Mouse (Mus musculus) hindbrain, embryonic 12.5 days (tissue): ENCODE measurements around the gene AL607142.1. TPM values are rescaled to one million over a fixed set of nuclear protein-coding genes. Genes with fewer than 3 reads are reported as not detected.

Experiments used
- ATAC-seq: fragments of 200-750 bp; cut with Nextera tagmentation; 2 replicates; pipeline ENCODE4 v1.8.0; 2017; ENCODE audit warnings: moderate TSS enrichment; ENCODE audit not compliant: low FRiP score
- H3K27ac ChIP-seq: fragments of 300-500 bp; sonication (generic); 2 replicates; pipeline ENCODE4 v1.5.1; 2016; ENCODE audit warnings: mild to moderate bottlenecking
- H3K27me3 ChIP-seq: fragments of 300-500 bp; sonication (generic); 2 replicates; pipeline ENCODE4 v1.6.1; 2016; ENCODE audit warnings: mild to moderate bottlenecking
- H3K36me3 ChIP-seq: fragments of 300-500 bp; sonication (generic); 2 replicates; pipeline ENCODE4 v1.6.1; 2016; ENCODE audit warnings: mild to moderate bottlenecking
- H3K4me1 ChIP-seq: fragments of 300-500 bp; sonication (generic); 2 replicates; pipeline ENCODE4 v1.6.1; 2016
- H3K4me2 ChIP-seq: fragments of 300-500 bp; sonication (generic); replicated peaks from 2 replicates; pipeline ENCODE4 v1.6.1; 2016; ENCODE audit warnings: mild to moderate bottlenecking
- H3K4me3 ChIP-seq: fragments of 300-500 bp; sonication (generic); 2 replicates; pipeline ENCODE4 v1.5.1; 2016; ENCODE audit warnings: mild to moderate bottlenecking
- H3K9ac ChIP-seq: fragments of 300-500 bp; sonication (generic); 2 replicates; pipeline ENCODE4 v1.6.1; 2016; ENCODE audit warnings: mild to moderate bottlenecking, moderate library complexity
- H3K9me3 ChIP-seq: fragments of 300-500 bp; sonication (generic); replicated peaks from 2 replicates; pipeline ENCODE4 v1.6.1; 2016; ENCODE audit warnings: mild to moderate bottlenecking
- WGBS: fragments of 180-500 bp; shearing (Covaris S2); methylation state at CpG from one replicate; pipeline ENCODE4 v1.1.7; 2016; 5-methylcytosine and 5-hydroxymethylcytosine counted together
- polyA plus RNA-seq: library from polyadenylated mRNA; unstranded; fragments of >200 nt; fragmentation: Nextera tagmentation; extraction: Ambion mirVana; gene quantifications from 2 replicates; pipeline ENCODE4 v1.2.1, GENCODE M21; 2016

Gene AL607142.1
- polyA plus RNA-seq: not detected in 2 replicates

- Histone ChIP-seq H3K36me3 (no peaks in the 10 kb centered on the region), H3K9ac (no peak within 1 kb of the TSS), H3K27ac (no peak within 1 kb of the TSS), H3K4me1 (peaks cover 6% of the 10 kb centered on the region; the same call in 1 of the 2 replicates), H3K4me2 (no peak within 1 kb of the TSS), H3K9me3 (no peaks in the 10 kb centered on the region), H3K4me3 (no peak within 1 kb of the TSS), H3K27me3 (no peaks in the 10 kb centered on the region; the same call in 1 of the 2 replicates)
- 94% methylated on average over 10 of the region's 10 CpGs for WGBS
- ATAC-seq: no peak
These were observed at the start of gene AL607142.1 for GRCm38 (mm10) chr4:120064696-120065095. TSS of gene AL607142.1 (plus strand) at chr4:120064996.

GRCm38 (mm10) chr4:120018426-120018825, 46.4 kb upstream of the AL607142.1 start:
- no peak for ATAC-seq
- Histone ChIP-seq H3K36me3 (no peaks in the 10 kb centered on the region), H3K4me2 (no peak overlapping the region), H3K27ac (no peak overlapping the region), H3K9me3 (no peaks in the 10 kb centered on the region), H3K4me3 (no peak overlapping the region), H3K4me1 (peaks cover 4% of the 10 kb centered on the region; the same call in 1 of the 2 replicates), H3K27me3 (peaks cover 3% of the 10 kb centered on the region; the same call in 1 of the 2 replicates), H3K9ac (no peak overlapping the region)
- 84% methylated on average over 5 of the region's 5 CpGs for WGBS

DNA sequence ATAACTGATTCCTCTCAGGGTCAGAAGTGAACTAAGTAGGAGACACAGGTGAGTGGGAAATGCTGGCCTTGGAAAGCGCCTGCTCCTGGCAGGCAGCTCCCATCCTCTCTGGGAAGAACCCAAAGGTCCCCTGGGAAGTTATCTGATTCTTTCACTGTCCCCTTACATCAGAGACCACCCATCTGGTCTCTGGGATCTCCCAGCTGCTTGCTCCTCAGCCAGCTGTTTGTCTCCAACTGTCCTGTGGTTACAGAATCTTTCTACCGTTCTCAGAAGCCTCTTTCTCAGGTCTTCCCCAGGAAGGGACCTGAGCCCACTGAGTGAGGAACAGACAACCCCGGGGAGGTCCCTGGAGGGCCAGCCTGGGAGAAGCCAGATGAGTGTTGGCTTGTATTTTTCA, 42.4 kb upstream of the AL607142.1 start:
- Histone ChIP-seq H3K4me1 (peaks cover 5% of the 10 kb centered on the region), H3K27ac (no peak overlapping the region), H3K9me3 (no peaks in the 10 kb centered on the region), H3K4me2 (no peak overlapping the region), H3K27me3 (peaks cover 3% of the 10 kb centered on the region; the same call in 1 of the 2 replicates), H3K36me3 (no peaks in the 10 kb centered on the region), H3K9ac (no peak overlapping the region), H3K4me3 (no peak overlapping the region)
- no peak for ATAC-seq
- 74% methylated on average over 3 of the region's 3 CpGs for WGBS

DNA sequence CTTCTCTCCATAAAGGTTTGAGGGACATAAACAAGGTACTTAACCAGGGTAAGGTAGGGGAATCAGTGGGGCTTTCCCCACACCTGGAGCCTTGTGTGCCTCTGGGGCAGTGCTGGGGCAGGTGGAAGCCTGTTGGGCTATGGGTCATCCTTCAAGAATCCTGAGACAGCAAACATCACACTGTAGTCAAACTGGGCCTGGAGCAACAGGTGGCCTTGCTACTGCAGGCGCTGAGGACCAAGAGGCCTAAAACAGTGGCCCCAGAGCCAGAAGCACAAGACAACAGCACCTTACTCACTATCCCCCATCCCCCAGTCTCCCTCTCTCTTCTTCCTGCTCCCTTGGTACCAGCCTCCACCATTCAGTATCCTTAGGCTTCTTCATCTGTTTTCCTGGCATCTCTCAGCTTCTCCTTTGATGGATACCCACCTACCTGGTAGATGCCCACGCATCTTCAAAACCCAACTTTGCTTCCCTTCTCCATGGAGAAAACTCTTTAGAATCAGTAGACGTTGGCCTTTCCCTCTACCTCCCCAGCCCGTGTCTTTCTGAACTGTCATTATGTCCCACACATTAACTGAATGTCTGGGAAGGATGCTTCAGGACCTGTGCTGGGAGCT, 41.5 kb upstream of the AL607142.1 start:
- Histone ChIP-seq H3K9me3 (no peaks in the 10 kb centered on the region), H3K9ac (no peak overlapping the region), H3K4me3 (no peak overlapping the region), H3K4me1 (peaks cover 4% of the 10 kb centered on the region; the same call in 1 of the 2 replicates), H3K27me3 (peaks cover 3% of the 10 kb centered on the region; the same call in 1 of the 2 replicates), H3K27ac (no peak overlapping the region), H3K36me3 (no peaks in the 10 kb centered on the region), H3K4me2 (no peak overlapping the region)
- 88% methylated on average over 4 of the region's 4 CpGs for WGBS
- no peak for ATAC-seq

- Histone ChIP-seq H3K27ac (no peak overlapping the region), H3K9me3 (no peaks in the 10 kb centered on the region), H3K27me3 (peaks cover 3% of the 10 kb centered on the region; the same call in 1 of the 2 replicates), H3K36me3 (no peaks in the 10 kb centered on the region), H3K4me1 (peaks cover 4% of the 10 kb centered on the region; the same call in 1 of the 2 replicates), H3K4me2 (no peak overlapping the region), H3K4me3 (no peak overlapping the region), H3K9ac (no peak overlapping the region)
- ATAC-seq: no peak
- WGBS: 54% methylated on average over 10 of the region's 10 CpGs
These were observed 40.7 kb upstream of the AL607142.1 start for GRCm38 (mm10) chr4:120024071-120024470.

- Histone ChIP-seq H3K27me3 (peaks cover 32% of the 10 kb centered on the region), H3K27ac (no peak overlapping the region), H3K4me2 (no peak overlapping the region), H3K4me1 (peaks cover 8% of the 10 kb centered on the region), H3K9me3 (no peaks in the 10 kb centered on the region), H3K36me3 (no peaks in the 10 kb centered on the region), H3K4me3 (no peak overlapping the region), H3K9ac (no peak overlapping the region)
- 95% methylated on average over 1 of the region's 1 CpGs for WGBS
- ATAC-seq: no peak
These were observed 37.1 kb upstream of the AL607142.1 start for GRCm38 (mm10) chr4:120027671-120028070.

DNA sequence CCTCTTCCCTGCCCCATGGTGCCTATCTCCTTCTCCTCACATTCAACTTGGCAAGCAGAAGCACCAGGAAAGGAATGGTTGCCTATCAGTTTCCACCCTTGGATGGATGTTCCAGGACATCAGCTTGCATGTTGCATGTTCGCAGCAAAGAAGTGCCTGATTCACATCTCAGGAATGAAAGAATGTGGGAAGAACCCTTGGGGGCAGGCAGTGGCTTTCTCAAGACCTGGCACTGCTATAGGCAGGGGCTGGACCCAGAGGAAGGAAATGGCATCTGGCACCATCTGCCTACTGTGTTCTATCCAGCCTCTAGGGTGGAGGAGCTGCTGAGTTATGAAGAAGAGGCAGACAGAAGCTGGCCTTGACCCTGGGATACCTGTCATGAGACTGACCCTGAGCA, 34.9 kb upstream of the AL607142.1 start:
- H3K27ac ChIP-seq: no peak overlapping the region
- no peaks in the 10 kb centered on the region for H3K36me3 ChIP-seq
- H3K4me1 ChIP-seq: peaks cover 12% of the 10 kb centered on the region
- ATAC-seq: no peak
- peaks cover 52% of the 10 kb centered on the region for H3K27me3 ChIP-seq
- no peak overlapping the region for H3K4me3 ChIP-seq
- no peaks in the 10 kb centered on the region for H3K9me3 ChIP-seq
- H3K9ac ChIP-seq: no peak overlapping the region
- no peak overlapping the region for H3K4me2 ChIP-seq
- WGBS: 87% methylated on average over 1 of the region's 1 CpGs

DNA sequence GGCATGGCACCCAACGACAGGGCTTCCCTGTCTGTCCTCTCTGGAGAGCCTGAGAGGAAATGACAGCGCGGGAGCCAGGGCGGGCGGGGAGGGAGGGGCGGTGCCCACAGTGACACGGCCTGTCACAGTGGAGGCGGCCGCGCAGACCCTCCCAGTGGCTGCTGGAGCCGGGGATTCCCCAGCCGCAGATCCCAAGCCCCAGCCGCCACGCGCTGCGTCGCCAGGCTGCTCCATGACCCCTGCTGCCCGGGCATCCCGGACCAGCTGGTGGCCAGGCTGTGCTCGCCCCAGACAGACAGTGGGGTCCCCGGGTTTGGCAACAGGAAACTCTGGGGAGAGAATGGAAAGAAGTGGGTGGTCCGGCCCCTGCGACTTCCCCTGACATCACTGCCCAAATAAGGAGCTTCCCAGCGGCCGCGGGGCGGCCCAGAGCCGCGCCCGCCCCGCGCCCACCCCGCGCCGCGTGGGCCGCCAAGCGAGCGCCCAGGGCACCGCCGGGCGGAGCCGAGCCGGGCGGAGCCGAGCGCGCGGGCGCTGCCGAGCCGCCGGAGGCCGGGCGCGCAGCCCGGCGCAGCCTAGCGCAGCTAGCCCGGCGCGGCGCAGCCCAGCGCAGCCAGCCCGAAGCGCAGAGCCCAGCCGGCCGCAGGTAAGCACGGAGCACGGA, 32.3 kb upstream of the AL607142.1 start:
- peak overlapping the region; percentile 57 for H3K4me3 ChIP-seq
- peaks cover 23% of the 10 kb centered on the region for H3K4me1 ChIP-seq
- ATAC-seq: peak; percentile 73
- H3K27ac ChIP-seq: peak overlapping the region; percentile 40; the same call in 1 of the 2 replicates
- H3K9ac ChIP-seq: peak overlapping the region; percentile 61
- 0% methylated on average over 41 of the region's 70 CpGs for WGBS
- H3K4me2 ChIP-seq: peak overlapping the region; percentile 98
- H3K36me3 ChIP-seq: no peaks in the 10 kb centered on the region
- no peaks in the 10 kb centered on the region for H3K9me3 ChIP-seq
- peaks cover 64% of the 10 kb centered on the region for H3K27me3 ChIP-seq

GRCm38 (mm10) chr4:120032984-120033355, 31.8 kb upstream of the AL607142.1 start:
- Histone ChIP-seq H3K27me3 (peaks cover 64% of the 10 kb centered on the region), H3K4me2 (peak overlapping the region; percentile 98), H3K36me3 (no peaks in the 10 kb centered on the region), H3K9me3 (no peaks in the 10 kb centered on the region), H3K9ac (peak overlapping the region; percentile 61), H3K27ac (peak overlapping the region; percentile 40; the same call in 1 of the 2 replicates), H3K4me1 (peaks cover 23% of the 10 kb centered on the region), H3K4me3 (peak overlapping the region; percentile 57)
- WGBS: under 1% methylated on average over 38 of the region's 38 CpGs
- ATAC-seq: peak; percentile 41

- Histone ChIP-seq H3K4me2 (no peak overlapping the region), H3K4me1 (peaks cover 23% of the 10 kb centered on the region), H3K27me3 (peaks cover 46% of the 10 kb centered on the region), H3K27ac (no peak overlapping the region), H3K4me3 (no peak overlapping the region), H3K36me3 (no peaks in the 10 kb centered on the region), H3K9me3 (no peaks in the 10 kb centered on the region), H3K9ac (no peak overlapping the region)
- ATAC-seq: no peak
- WGBS: 87% methylated on average over 4 of the region's 4 CpGs
These were observed 28.5 kb upstream of the AL607142.1 start for GRCm38 (mm10) chr4:120036294-120036693.

- H3K27me3 ChIP-seq: peaks cover 39% of the 10 kb centered on the region
- 46% methylated on average over 7 of the region's 7 CpGs for WGBS
These were observed 27.8 kb upstream of the AL607142.1 start for GRCm38 (mm10) chr4:120037007-120037406.

GRCm38 (mm10) chr4:120041520-120041919, 23.3 kb upstream of the AL607142.1 start:
- Histone ChIP-seq H3K4me2 (no peak overlapping the region), H3K27ac (no peak overlapping the region), H3K4me3 (no peak overlapping the region), H3K9ac (no peak overlapping the region), H3K27me3 (0 out of 2 replicates have a peak, but pooled peaks cover under 1% of the 10 kb centered on the region), H3K36me3 (no peaks in the 10 kb centered on the region), H3K4me1 (peaks cover 5% of the 10 kb centered on the region; the same call in 1 of the 2 replicates), H3K9me3 (no peaks in the 10 kb centered on the region)
- 91% methylated on average over 2 of the region's 2 CpGs for WGBS
- no peak for ATAC-seq

More at GRCm38 (mm10) chr4:120037007-120037406, 27.8 kb upstream of the AL607142.1 start:
- no peak for ATAC-seq
- no peak overlapping the region for H3K27ac ChIP-seq
- no peak overlapping the region for H3K9ac ChIP-seq
- no peaks in the 10 kb centered on the region for H3K9me3 ChIP-seq
- no peak overlapping the region for H3K4me3 ChIP-seq
- peaks cover 23% of the 10 kb centered on the region for H3K4me1 ChIP-seq
- no peak overlapping the region for H3K4me2 ChIP-seq
- no peaks in the 10 kb centered on the region for H3K36me3 ChIP-seq
